Mouse (Mus musculus) liver, postnatal 0 days (tissue): ENCODE results near the gene Fh1.
A peak's percentile ranks its signal among the peaks of the same experiment; 100 is the strongest.

Experiments
- CTCF ChIP-seq: sonication (generic); IDR thresholded peaks from 2 replicates; pipeline ENCODE4 v1.5.1; 2016; ENCODE audit warnings: antibody characterized with exemption, low read depth
- EP300 ChIP-seq: IDR thresholded peaks from 2 replicates; pipeline ENCODE4 v1.6.1; 2016; ENCODE audit warnings: antibody characterized with exemption, low read depth, mild to moderate bottlenecking

- TF ChIP-seq CTCF = no peak
- TF ChIP-seq EP300 = peak; percentile 62
These were observed 1.8 kb downstream of the Fh1 start for GRCm38 (mm10) chr1:175623656-175624055.
